Mouse (Mus musculus) brain, embryonic 14.5 days (tissue): ENCODE data around the gene A730015C16Rik.
A peak's percentile ranks its signal among the peaks of the same experiment; 100 is the strongest.

ENCODE experiments used
- CTCF ChIP-seq: fragments of 200-500 bp; IDR thresholded peaks from 2 replicates; pipeline ENCODE4 v1.5.1; 2012; ENCODE audit warnings: inconsistent platforms, mild to moderate bottlenecking, moderate library complexity, borderline replicate concordance; ENCODE audit not compliant: insufficient read depth, insufficient read length; ENCODE audit errors: extremely low read depth
- POLR2A ChIP-seq: fragments of 200-500 bp; IDR thresholded peaks from 2 replicates; pipeline ENCODE4 v1.6.1; 2012; ENCODE audit warnings: mild to moderate bottlenecking, inconsistent platforms, borderline replicate concordance; ENCODE audit not compliant: poor library complexity, insufficient read depth, insufficient read length, severe bottlenecking; ENCODE audit errors: extremely low read depth

DNA sequence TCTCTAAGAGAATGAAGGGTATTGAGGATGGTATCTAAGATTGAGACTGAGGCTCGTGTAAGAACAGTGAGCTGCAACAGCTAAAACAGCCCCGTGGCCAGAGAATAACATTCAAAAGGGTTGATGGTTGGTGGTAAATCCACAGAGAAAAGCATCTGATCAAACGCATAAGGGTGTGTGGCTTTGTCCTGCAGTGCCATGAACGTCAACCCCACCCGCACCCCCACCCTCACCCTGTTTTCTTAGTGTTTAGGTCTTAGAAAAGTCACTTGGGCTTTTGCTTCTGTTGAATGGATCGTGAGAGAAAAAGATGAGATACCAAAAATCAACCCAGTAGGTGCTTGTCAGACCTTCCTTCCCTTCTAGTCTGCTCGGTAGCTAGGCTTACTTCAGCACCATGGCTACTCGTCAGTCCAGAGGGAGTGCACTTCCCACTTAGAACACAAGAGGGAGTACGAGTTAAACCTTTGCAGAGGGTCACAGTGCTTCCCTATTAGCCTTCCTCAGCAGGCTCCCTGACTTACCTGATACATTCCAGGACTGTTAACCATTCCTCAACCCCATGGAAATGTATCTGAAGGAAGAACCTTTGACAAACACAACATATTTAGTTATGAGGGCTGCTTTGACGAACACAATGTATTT, 21.4 kb upstream of the A730015C16Rik start:
- TF ChIP-seq POLR2A (no peak), CTCF (peak; percentile 90; the same call in 1 of the 2 replicates)
